In genomic region chr13:34414533-34414932, GRCm38 (mm10) we compare ENCODE assay signal across 23 mouse cellular contexts.
DNase-seq lines count a peak whose midpoint lies in the region; ATAC-seq lines count a peak whose summit lies in the region.
"Had no signal": no experiment of that assay in that cellular context is flagged by ENCODE, and none has a peak within 500 bp of the region (broad histone marks: within the 10 kb centered on the region; RNA-seq: fewer than 3 reads in every experiment).

No protein-coding gene starts in this region.

- ATAC-seq in liver, embryonic 13.5 days (ENCODE audit: low read depth): peak; percentile 77
- no peak for ATAC-seq in kidney, embryonic 16.5 days (ENCODE audit: low FRiP score, low TSS enrichment)
- ATAC-seq: forebrain, embryonic 14.5 days; forebrain, postnatal 0 days; Patski had no signal

- DNase-seq in heart, adult 11 months: peak; percentile 2
- no peak for DNase-seq in heart, adult 9 months (ENCODE audit: low spot score in 2 of 2)
- DNase-seq in c-Kit-positive CD71-positive TER-119-positive erythroid progenitor cells, embryonic 14.5 days (ENCODE audit: low spot score): peak; percentile 19
- DNase-seq in liver, embryonic 13.5 days: no peak
- DNase-seq in T-cell, adult 2 months (ENCODE audit: low spot score): no peak
- no peak for DNase-seq in thymus, postnatal 14 days
- DNase-seq: adrenal gland, adult 2 months; adrenal gland, postnatal 14 days; cerebellum, adult 2 months; cerebellum, adult 9-11 months; cerebellum, postnatal 25 days; forebrain, postnatal 0 days; gastrocnemius, adult 2 months; gastrocnemius, postnatal 14 days; heart, adult 2 months had no signal

- no peak overlapping the region for H3K27ac ChIP-seq in liver, embryonic 13.5 days
- H3K27ac ChIP-seq in kidney, embryonic 16.5 days (ENCODE audit: low read length): no peak overlapping the region
- H3K27ac ChIP-seq: embryonic facial prominence, embryonic 12.5 days; embryonic facial prominence, embryonic 15.5 days; gastrocnemius, adult 2 months; heart, adult 2 months; hindbrain, embryonic 12.5 days; hindbrain, embryonic 15.5 days had no signal

- H3K36me3 ChIP-seq in liver, embryonic 13.5 days: no peaks in the 10 kb centered on the region
- H3K36me3 ChIP-seq in kidney, embryonic 16.5 days (ENCODE audit: insufficient read depth, low read length): no peaks in the 10 kb centered on the region
- H3K36me3 ChIP-seq: embryonic facial prominence, embryonic 12.5 days; embryonic facial prominence, embryonic 15.5 days; hindbrain, embryonic 12.5 days; hindbrain, embryonic 15.5 days had no signal

- H3K27me3 ChIP-seq in liver, embryonic 13.5 days: no peaks in the 10 kb centered on the region
- no peaks in the 10 kb centered on the region for H3K27me3 ChIP-seq in kidney, embryonic 16.5 days (ENCODE audit: insufficient read depth, low read length)
- H3K27me3 ChIP-seq: embryonic facial prominence, embryonic 12.5 days; embryonic facial prominence, embryonic 15.5 days; hindbrain, embryonic 12.5 days; hindbrain, embryonic 15.5 days; Patski had no signal

- 56% methylated on average over 2 of the region's 2 CpGs for whole genome bisulfite sequencing in liver, embryonic 13.5 days (ENCODE audit: insufficient replicate concordance)
- WGBS in kidney, embryonic 16.5 days: 88% methylated on average over 2 of the region's 2 CpGs

- H3K4me3 ChIP-seq in liver, embryonic 13.5 days (replicated peaks): no peak overlapping the region
- H3K4me3 ChIP-seq in kidney, embryonic 16.5 days (ENCODE audit: low read length): no peak overlapping the region
- H3K4me3 ChIP-seq: embryonic facial prominence, embryonic 12.5 days; embryonic facial prominence, embryonic 15.5 days; gastrocnemius, adult 2 months; heart, adult 2 months; hindbrain, embryonic 12.5 days; hindbrain, embryonic 15.5 days had no signal

- peaks cover 12% of the 10 kb centered on the region for H3K4me1 ChIP-seq in liver, embryonic 13.5 days (replicated peaks)
- H3K4me1 ChIP-seq in kidney, embryonic 16.5 days (ENCODE audit: insufficient read depth, low read length): no peaks in the 10 kb centered on the region
- H3K4me1 ChIP-seq: embryonic facial prominence, embryonic 12.5 days; embryonic facial prominence, embryonic 15.5 days; hindbrain, embryonic 12.5 days; hindbrain, embryonic 15.5 days had no signal

- H3K4me2 ChIP-seq in liver, embryonic 13.5 days: 0 out of 2 replicates have a peak overlapping the region, but pooled peaks have one; percentile 13
- no peak overlapping the region for H3K4me2 ChIP-seq in kidney, embryonic 16.5 days (replicated peaks; ENCODE audit: low read depth, low read length)
- H3K4me2 ChIP-seq: embryonic facial prominence, embryonic 12.5 days; embryonic facial prominence, embryonic 15.5 days; heart, embryonic 11.5 days; hindbrain, embryonic 12.5 days; hindbrain, embryonic 15.5 days had no signal

- no peak overlapping the region for H3K9ac ChIP-seq in liver, embryonic 13.5 days
- H3K9ac ChIP-seq in kidney, embryonic 16.5 days (replicated peaks; ENCODE audit: low read length): no peak overlapping the region
- H3K9ac ChIP-seq: embryonic facial prominence, embryonic 12.5 days; embryonic facial prominence, embryonic 15.5 days; forebrain, postnatal 0 days; hindbrain, embryonic 12.5 days; hindbrain, embryonic 15.5 days had no signal

- H3K9me3 ChIP-seq in liver, embryonic 13.5 days (replicated peaks): no peaks in the 10 kb centered on the region
- H3K9me3 ChIP-seq in kidney, embryonic 16.5 days (ENCODE audit: low read length): no peaks in the 10 kb centered on the region
- H3K9me3 ChIP-seq: embryonic facial prominence, embryonic 12.5 days; embryonic facial prominence, embryonic 15.5 days; hindbrain, embryonic 12.5 days; hindbrain, embryonic 15.5 days had no signal

Comparison
In these comparisons a context has a peak if more than half of its experiments do, and no peak if none do; other contexts are left out.
1. DNase-seq: peak in heart, adult 11 months (single experiment) and c-Kit-positive CD71-positive TER-119-positive erythroid progenitor cells, embryonic 14.5 days (single experiment); none in heart, adult 9 months (0 of 2), liver, embryonic 13.5 days (single experiment), T-cell, adult 2 months (single experiment) and thymus, postnatal 14 days (single experiment).